Mouse (Mus musculus) liver, adult 2 months (tissue): ENCODE data around the gene Ppp3ca. TPM values are rescaled to one million over a fixed set of nuclear protein-coding genes. Genes with fewer than 3 reads are reported as not detected.

Source experiments
- DNase-seq: peaks from one replicate; pipeline ENCODE4 v3.0.0-alpha.2; 2011; ENCODE audit warnings: low read depth, low spot score; ENCODE audit errors: extremely low read depth
- H3K27ac ChIP-seq: fragments of 200-500 bp; replicated peaks from 2 replicates; pipeline ENCODE4 v1.5.1; 2012; ENCODE audit warnings: low read depth, mild to moderate bottlenecking, control low read depth, inconsistent platforms, low read length; ENCODE audit not compliant: insufficient read depth
- H3K27me3 ChIP-seq: fragments of 200-500 bp; 2 replicates; pipeline ENCODE4 v1.6.1; 2012; ENCODE audit warnings: mild to moderate bottlenecking, moderate library complexity, low read length, inconsistent platforms; ENCODE audit not compliant: control insufficient read depth, insufficient read depth
- H3K36me3 ChIP-seq: fragments of 200-500 bp; 2 replicates; pipeline ENCODE4 v1.6.1; 2012; ENCODE audit warnings: low read length, inconsistent platforms; ENCODE audit not compliant: control insufficient read depth, insufficient read depth
- H3K4me1 ChIP-seq: fragments of 200-500 bp; 2 replicates; pipeline ENCODE4 v1.6.1; 2011; ENCODE audit warnings: low read length; ENCODE audit not compliant: control insufficient read depth, insufficient read depth
- H3K4me3 ChIP-seq: fragments of 200-500 bp; 2 replicates; pipeline ENCODE4 v1.5.1; 2011; ENCODE audit warnings: low read depth, mild to moderate bottlenecking, control low read depth, low read length, moderate library complexity; ENCODE audit not compliant: insufficient read depth
- H3K79me2 ChIP-seq: fragments of 200-500 bp; 2 replicates; pipeline ENCODE4 v1.6.1; 2012; ENCODE audit warnings: inconsistent platforms, mild to moderate bottlenecking, low read length, moderate library complexity; ENCODE audit not compliant: control insufficient read depth, insufficient read depth
- H3K9ac ChIP-seq: fragments of 200-500 bp; 2 replicates; pipeline ENCODE4 v1.6.1; 2012; ENCODE audit warnings: low read depth, mild to moderate bottlenecking, control low read depth, inconsistent platforms, low read length
- CTCF ChIP-seq: fragments of 200-500 bp; IDR thresholded peaks from 2 replicates; pipeline ENCODE4 v1.5.1; 2011; ENCODE audit warnings: low read depth, low read length, control low read depth
- POLR2A ChIP-seq: fragments of 200-500 bp; IDR thresholded peaks from 2 replicates; pipeline ENCODE4 v1.6.1; 2011; ENCODE audit warnings: low read length, control low read depth; ENCODE audit not compliant: insufficient read depth; ENCODE audit errors: extremely low read depth
- WGBS: fragments of 180-500 bp; shearing (Covaris S2); methylation state at CpG from one replicate; pipeline ENCODE4 v1.1.7; 2018; 5-methylcytosine and 5-hydroxymethylcytosine counted together
- polyA plus RNA-seq: library from polyadenylated mRNA; depleted of rRNA; stranded (reverse); fragments of >200 nt; gene quantifications from 2 replicates; pipeline ENCODE4 v1.2.3, GENCODE M21; 2012
- total RNA-seq: library from RNA; depleted of rRNA; stranded (reverse); fragments of >200 nt; gene quantifications from 2 replicates; pipeline ENCODE4 v1.2.3, GENCODE M21; 2014

Gene Ppp3ca
- total and polyA plus RNA-seq, 2 experiments, result 9.8 to 23.0 TPM

DNA sequence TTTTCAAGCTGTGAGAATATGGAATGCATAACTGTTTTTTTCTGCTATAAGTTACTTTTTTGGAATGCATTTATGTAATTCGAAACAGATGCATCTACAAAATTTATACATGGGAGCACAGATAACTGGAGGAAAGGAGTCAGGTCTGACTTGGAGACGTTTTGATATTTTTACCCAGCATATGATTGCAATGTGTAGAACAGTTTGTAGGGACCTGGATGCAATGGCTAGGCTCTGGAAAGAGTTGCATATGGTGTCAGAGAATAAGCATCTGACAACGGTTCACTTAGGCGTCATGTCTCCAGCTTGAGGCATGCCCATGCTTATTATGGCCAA lies 311.6 kb downstream of the Ppp3ca start:
- no peaks in the 10 kb centered on the region for H3K4me1 ChIP-seq
- H3K79me2 ChIP-seq, result no peaks in the 10 kb centered on the region
- H3K36me3 ChIP-seq, result no peaks in the 10 kb centered on the region
- no peak overlapping the region for H3K4me3 ChIP-seq
- no peaks in the 10 kb centered on the region for H3K27me3 ChIP-seq
- WGBS, result 87% methylated on average over 4 of the region's 4 CpGs
- DNase-seq, result no peak
- no peak overlapping the region for H3K9ac ChIP-seq
- H3K27ac ChIP-seq, result no peak overlapping the region
- TF ChIP-seq POLR2A (no peak), CTCF (no peak)

DNA sequence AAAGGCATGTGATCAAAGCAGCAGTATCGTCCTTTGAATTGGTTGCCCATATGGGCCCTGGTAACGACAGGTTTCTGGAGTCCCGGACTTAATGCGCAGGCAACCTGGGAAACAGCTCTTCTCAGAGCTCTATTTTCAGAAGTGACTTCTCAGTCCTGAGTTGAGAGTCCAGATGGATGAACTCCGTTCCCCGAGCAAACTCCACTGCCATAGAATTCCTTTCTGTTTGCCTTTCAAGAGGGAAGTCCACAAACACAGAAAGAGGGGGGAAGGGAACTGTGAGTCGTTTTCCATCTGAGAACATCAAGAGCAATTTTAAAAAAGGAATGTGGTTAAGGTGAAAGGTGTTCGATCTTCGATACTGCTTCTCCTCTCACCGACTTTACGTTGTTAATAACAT lies 312.1 kb downstream of the Ppp3ca start:
- Histone ChIP-seq H3K4me3 (no peak overlapping the region), H3K9ac (no peak overlapping the region), H3K79me2 (no peaks in the 10 kb centered on the region), H3K27me3 (no peaks in the 10 kb centered on the region), H3K36me3 (no peaks in the 10 kb centered on the region), H3K27ac (no peak overlapping the region), H3K4me1 (no peaks in the 10 kb centered on the region)
- peak; percentile 19 for DNase-seq
- no peak for TF ChIP-seq POLR2A
- TF ChIP-seq CTCF, result no peak
- WGBS, result 66% methylated on average over 11 of the region's 11 CpGs

DNA sequence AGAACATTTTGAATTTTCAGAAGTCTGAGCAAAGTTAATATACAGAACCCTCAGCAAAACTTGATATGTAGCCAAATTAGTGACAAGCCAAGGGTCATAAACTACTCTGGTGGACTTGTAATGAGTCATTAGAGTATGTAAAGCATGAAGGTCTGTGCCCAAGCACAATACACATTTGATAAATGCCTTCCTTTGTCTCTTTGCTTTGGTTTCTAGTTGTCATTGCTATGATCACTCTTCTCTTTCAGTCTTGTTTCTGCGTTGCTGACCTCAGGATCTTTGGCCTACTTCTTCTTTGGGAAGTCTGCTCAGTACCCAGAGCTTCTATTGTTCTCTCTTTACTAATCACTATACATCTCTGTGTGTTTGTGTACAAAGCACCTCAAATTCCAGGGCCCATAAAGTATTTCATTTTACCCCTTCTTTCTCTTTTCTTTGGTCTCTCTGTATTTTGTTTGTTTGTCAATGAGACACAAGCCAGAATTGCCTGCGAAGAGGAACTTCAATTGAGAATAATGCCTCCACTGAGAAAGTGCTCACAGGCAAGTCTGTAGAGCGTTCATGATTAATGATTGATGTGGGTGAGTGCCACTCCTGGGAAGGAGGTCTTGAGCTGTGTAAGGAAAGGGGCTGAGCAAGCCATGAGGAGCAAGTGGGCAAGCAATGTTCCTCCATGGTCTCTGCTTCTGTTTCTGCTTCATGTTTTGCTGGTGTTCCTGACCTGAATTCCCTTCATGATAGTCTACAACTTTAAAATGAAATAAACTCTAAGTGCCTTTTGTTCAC lies 316.4 kb downstream of the Ppp3ca start:
- no peak for DNase-seq
- Histone ChIP-seq H3K27ac (no peak overlapping the region), H3K4me3 (no peak overlapping the region), H3K4me1 (no peaks in the 10 kb centered on the region), H3K27me3 (no peaks in the 10 kb centered on the region), H3K36me3 (no peaks in the 10 kb centered on the region), H3K79me2 (no peaks in the 10 kb centered on the region), H3K9ac (no peak overlapping the region)
- 82% methylated on average over 3 of the region's 3 CpGs for WGBS
- TF ChIP-seq CTCF (no peak), POLR2A (no peak)
